Mouse (Mus musculus) CH12.LX (cell line): Measurements from ENCODE around the gene Brd2. TPM values are rescaled to one million over a fixed set of nuclear protein-coding genes. Genes with fewer than 3 reads are reported as not detected.

Source experiments
- DNase-seq: peaks from one replicate; pipeline ENCODE4 v3.0.0-alpha.2; 2013; ENCODE audit errors: extremely low read depth
- H3K27ac ChIP-seq: 2 replicates; pipeline ENCODE4 v1.5.1; 2012; ENCODE audit warnings: low read depth, mild to moderate bottlenecking, control low read depth, moderate library complexity; ENCODE audit not compliant: insufficient read depth
- H3K27me3 ChIP-seq: replicated peaks from 2 replicates; pipeline ENCODE3; 2012; ENCODE audit warnings: inconsistent platforms
- H3K36me3 ChIP-seq, 2 experiments: replicated peaks in 1 of 2; 2 replicates each; pipeline versions ENCODE3 to v1.6.1; 2012; ENCODE audit warnings: inconsistent platforms in 1 of 2, low read length in 1 of 2, mild to moderate bottlenecking in 1 of 2, mixed read lengths in 1 of 2, moderate library complexity in 1 of 2; ENCODE audit not compliant: control insufficient read depth in 1 of 2, insufficient read depth in 1 of 2
- H3K4me1 ChIP-seq, 2 experiments: 2 replicates each; pipeline ENCODE4 v1.6.1; 2012; ENCODE audit warnings: inconsistent platforms in 1 of 2, moderate library complexity in 1 of 2; ENCODE audit not compliant: insufficient read depth in 2 of 2, control insufficient read depth in 1 of 2
- H3K4me2 ChIP-seq: 2 replicates; pipeline ENCODE4 v1.6.1; 2012; ENCODE audit warnings: low read depth, mild to moderate bottlenecking, control low read depth; ENCODE audit not compliant: poor library complexity, insufficient read depth, severe bottlenecking
- H3K4me3 ChIP-seq, 3 experiments: fragments of 150-350 bp in 1 of 3; sonication (generic) in 1 of 3; replicated peaks in 1 of 3; 2 replicates each; pipeline versions ENCODE3 to v1.5.1; 2011 to 2012; ENCODE audit warnings: low read depth in 2 of 3, low read length in 2 of 3, mild to moderate bottlenecking in 2 of 3, moderate library complexity in 2 of 3, control low read depth in 1 of 3, improper control_type of control experiment in 1 of 3, inconsistent platforms in 1 of 3, mixed read lengths in 1 of 3; ENCODE audit not compliant: poor library complexity in 1 of 3
- H3K79me2 ChIP-seq: replicated peaks from 2 replicates; pipeline ENCODE4 v1.6.1; 2012; ENCODE audit warnings: mild to moderate bottlenecking, moderate library complexity; ENCODE audit not compliant: control insufficient read depth, poor library complexity, insufficient read depth, severe bottlenecking; ENCODE audit errors: extremely low read depth
- H3K9ac ChIP-seq: 2 replicates; pipeline ENCODE4 v1.6.1; 2012; ENCODE audit warnings: low read depth, mild to moderate bottlenecking, control low read depth, moderate library complexity; ENCODE audit not compliant: insufficient read depth
- H3K9me3 ChIP-seq: replicated peaks from 2 replicates; pipeline ENCODE3; 2012; ENCODE audit warnings: low read length, inconsistent platforms, mixed read lengths
- BHLHE40 ChIP-seq: IDR thresholded peaks from 2 replicates; pipeline ENCODE4 v1.6.1; 2011; ENCODE audit warnings: mild to moderate bottlenecking, low read depth, low read length, improper control_type of control experiment
- CHD2 ChIP-seq: IDR thresholded peaks from 2 replicates; pipeline ENCODE4 v1.6.1; 2011; ENCODE audit warnings: low read length, improper control_type of control experiment
- CTCF ChIP-seq, 2 experiments: IDR thresholded peaks in 1 of 2; conservative IDR thresholded peaks in 1 of 2; 2 replicates each; pipeline ENCODE4 v1.5.1; 2011 to 2012; ENCODE audit warnings: low read depth in 2 of 2, low read length in 2 of 2, improper control_type of control experiment in 1 of 2, inconsistent platforms in 1 of 2, mild to moderate bottlenecking in 1 of 2, moderate library complexity in 1 of 2
- ELF1 ChIP-seq: IDR thresholded peaks from 2 replicates; pipeline ENCODE4 v1.6.1; 2014; ENCODE audit warnings: low read depth, mild to moderate bottlenecking, inconsistent platforms, low read length, improper control_type of control experiment
- EP300 ChIP-seq: IDR thresholded peaks from 2 replicates; pipeline ENCODE4 v1.6.1; 2011; ENCODE audit warnings: low read length, improper control_type of control experiment
- IRF4 ChIP-seq: IDR thresholded peaks from 2 replicates; pipeline ENCODE4 v1.6.1; 2014; ENCODE audit warnings: low read depth, mild to moderate bottlenecking, inconsistent platforms, low read length, improper control_type of control experiment
- KAT2A ChIP-seq: IDR thresholded peaks from 2 replicates; pipeline ENCODE4 v1.6.1; 2012; ENCODE audit warnings: low read length, improper control_type of control experiment, inconsistent platforms; ENCODE audit not compliant: insufficient replicate concordance
- MAFK ChIP-seq: IDR thresholded peaks from 2 replicates; pipeline ENCODE4 v1.6.1; 2011; ENCODE audit warnings: low read length, improper control_type of control experiment; ENCODE audit not compliant: insufficient replicate concordance
- MAX ChIP-seq: IDR thresholded peaks from 2 replicates; pipeline ENCODE4 v1.6.1; 2011; ENCODE audit warnings: low read length, improper control_type of control experiment
- MAZ ChIP-seq: IDR thresholded peaks from 2 replicates; pipeline ENCODE4 v1.6.1; 2012; ENCODE audit warnings: low read depth, mild to moderate bottlenecking, inconsistent platforms, low read length, improper control_type of control experiment, moderate library complexity
- MEF2A ChIP-seq: IDR thresholded peaks from 2 replicates; pipeline ENCODE4 v1.6.1; 2014; ENCODE audit warnings: low read depth, mild to moderate bottlenecking, inconsistent platforms, low read length, improper control_type of control experiment, borderline replicate concordance
- MXI1 ChIP-seq: IDR thresholded peaks from 2 replicates; pipeline ENCODE4 v1.6.1; 2011; ENCODE audit warnings: mild to moderate bottlenecking, low read depth, low read length, improper control_type of control experiment
- MYC ChIP-seq: IDR thresholded peaks from 2 replicates; pipeline ENCODE4 v1.6.1; 2011; ENCODE audit warnings: low read depth, mild to moderate bottlenecking, improper control_type of control experiment, low read length
- NELFE ChIP-seq: IDR thresholded peaks from 2 replicates; pipeline ENCODE4 v1.6.1; 2011; ENCODE audit warnings: low read depth, low read length, improper control_type of control experiment
- POLR2A ChIP-seq: IDR thresholded peaks from 2 replicates; pipeline ENCODE4 v1.6.1; 2011; ENCODE audit warnings: low read depth, mild to moderate bottlenecking, improper control_type of control experiment, low read length
- POLR2AphosphoS2 ChIP-seq: IDR thresholded peaks from 2 replicates; pipeline ENCODE4 v1.6.1; 2011; ENCODE audit warnings: low read depth, low read length, improper control_type of control experiment
- RAD21 ChIP-seq: IDR thresholded peaks from 2 replicates; pipeline ENCODE4 v1.6.1; 2011; ENCODE audit warnings: low read depth, mild to moderate bottlenecking, low read length, improper control_type of control experiment, moderate library complexity
- SIN3A ChIP-seq: IDR thresholded peaks from 2 replicates; pipeline ENCODE4 v1.6.1; 2012; ENCODE audit warnings: low read length, improper control_type of control experiment, inconsistent platforms
- SMC3 ChIP-seq: IDR thresholded peaks from 2 replicates; pipeline ENCODE4 v1.6.1; 2011; ENCODE audit warnings: low read depth, low read length, improper control_type of control experiment
- TCF12 ChIP-seq: IDR thresholded peaks from 2 replicates; pipeline ENCODE4 v1.6.1; 2014; ENCODE audit warnings: low read depth, mild to moderate bottlenecking, inconsistent platforms, low read length, improper control_type of control experiment
- USF1 ChIP-seq: IDR thresholded peaks from 2 replicates; pipeline ENCODE4 v1.6.1; 2014; ENCODE audit warnings: low read depth, mild to moderate bottlenecking, inconsistent platforms, low read length, improper control_type of control experiment
- dilution Hi-C: fragments of 300-500 bp; cut with MboI; formaldehyde crosslinking; loops from 2 replicates; pipeline ENCODE4 v1.14.3; 2020; ENCODE audit warnings: low sequenced_read_pairs; ENCODE audit not compliant: extremely low pct_unique_long_range_greater_than_20kb, extremely low pct_ligation_motif_present
- in situ Hi-C: fragments of 300-500 bp; cut with MboI; formaldehyde crosslinking; loops from 3 replicates; pipeline ENCODE4 v1.14.3; 2019; ENCODE audit warnings: low sequenced_read_pairs, low pct_ligation_motif_present, low pct_unique_long_range_greater_than_20kb, mixed read lengths
- polyA plus RNA-seq: library from polyadenylated mRNA; unstranded; fragments of >175 nt; gene quantifications from 2 replicates; pipeline ENCODE4 v1.2.1, GENCODE M21; 2012; ENCODE audit warnings: low read depth; ENCODE audit not compliant: insufficient read length
- total RNA-seq, 2 experiments: library from RNA; depleted of rRNA; stranded (reverse); fragments of 300-350 nt in 1 of 2; fragments of >200 nt in 1 of 2; gene quantifications; 2 replicates each; pipeline ENCODE4 v1.2.3; 2012 to 2014

Gene Brd2
- total and polyA plus RNA-seq, 3 experiments, result 101 to 247 (median 141) TPM

GRCm38 (mm10) chr17:34101604-34102032 lies 20.8 kb downstream of the Brd2 start:
- H3K9me3 ChIP-seq, result peaks cover 4% of the 10 kb centered on the region
- peak overlapping the region; percentile 76 for H3K27ac ChIP-seq
- TF ChIP-seq CHD2 (0 out of 2 replicates have a peak, but pooled peaks have one; percentile 42), MAZ (0 out of 2 replicates have a peak, but pooled peaks have one; percentile 41), MEF2A (peak; percentile 50), RAD21 (peak; percentile 55), MAX (peak; percentile 33; the same call in 1 of the 2 replicates), NELFE (peak; percentile 51; the same call in 1 of the 2 replicates), CTCF (conservative IDR thresholded peaks at IDR 0.05 in 1 of 2, IDR thresholded peaks at IDR 0.05 in 1 of 2; ENCODE audit: low read depth in 2 of 2, low read length in 2 of 2) (peak; percentile 84 to 89), IRF4 (peak; percentile 95), MAFK (peak; percentile 90), POLR2A (no peak; the same call in 1 of the 2 replicates), KAT2A (no peak), EP300 (peak; percentile 87), MYC (0 out of 2 replicates have a peak, but pooled peaks have one; percentile 10), SIN3A (peak; percentile 58), MXI1 (no peak), USF1 (no peak), BHLHE40 (peak; percentile 53), SMC3 (peak; percentile 76), TCF12 (peak; percentile 32; the same call in 1 of the 2 replicates), ELF1 (0 out of 2 replicates have a peak, but pooled peaks have one; percentile 33), POLR2AphosphoS2 (no peak)
- peak overlapping the region; percentile 28 to 68 (median 57) for H3K4me3 ChIP-seq
- peaks cover 17 to 63% of the 10 kb centered on the region in 2 experiments for H3K4me1 ChIP-seq
- H3K27me3 ChIP-seq, result no peaks in the 10 kb centered on the region
- DNase-seq, result peak; percentile 96
- in situ Hi-C loops (no loop called here), dilution Hi-C loops (no loop called here)
- H3K79me2 ChIP-seq, result no peaks in the 10 kb centered on the region
- H3K9ac ChIP-seq, result peak overlapping the region; percentile 68
- H3K36me3 ChIP-seq, result no peaks in the 10 kb centered on the region
- peak overlapping the region; percentile 94; the same call in 1 of the 2 replicates for H3K4me2 ChIP-seq

- Histone ChIP-seq H3K4me1 (peaks cover 17 to 65% of the 10 kb centered on the region in 2 experiments), H3K4me2 (no peak overlapping the region)
- TF ChIP-seq CHD2, result no peak
- TF ChIP-seq, all 38 proteins: peak for 0
Observed at GRCm38 (mm10) chr17:34101185-34101584, 21.2 kb downstream of the Brd2 start.

More at GRCm38 (mm10) chr17:34101185-34101584, 21.2 kb downstream of the Brd2 start:
- no peaks in the 10 kb centered on the region for H3K27me3 ChIP-seq
- H3K36me3 ChIP-seq, result peaks cover 0 to under 1% of the 10 kb centered on the region in 2 experiments
- H3K79me2 ChIP-seq, result no peaks in the 10 kb centered on the region
- H3K9ac ChIP-seq, result no peak overlapping the region
- H3K9me3 ChIP-seq, result peaks cover 4% of the 10 kb centered on the region
- no peak overlapping the region for H3K27ac ChIP-seq
- H3K4me3 ChIP-seq, result peak overlapping the region in 1 of 3 experiments; percentile 57
- DNase-seq, result no peak
- dilution Hi-C loops, result no loop called here
- in situ Hi-C loops, result no loop called here
